Mouse (Mus musculus): Measurements from ENCODE around the gene Idua.

Idua gene

GRCm38 (mm10) chr5:108691152-108691551 is 31.0 kb downstream of the Idua start:
- no peak for DNase-seq

- peak; percentile 54 to 57 for DNase-seq
Measured at GRCm38 (mm10) chr5:108692271-108692670, 32.1 kb downstream of the Idua start, which contains the start of gene Fgfrl1. TSS of gene Fgfrl1 (plus strand) at chr5:108692382.

GRCm38 (mm10) chr5:108693872-108694288 is 33.7 kb downstream of the Idua start:
- peak; percentile 80 to 86 for DNase-seq

- DNase-seq: peak; percentile 43 to 54
Measured at GRCm38 (mm10) chr5:108694352-108695261, 34.5 kb downstream of the Idua start.

DNA sequence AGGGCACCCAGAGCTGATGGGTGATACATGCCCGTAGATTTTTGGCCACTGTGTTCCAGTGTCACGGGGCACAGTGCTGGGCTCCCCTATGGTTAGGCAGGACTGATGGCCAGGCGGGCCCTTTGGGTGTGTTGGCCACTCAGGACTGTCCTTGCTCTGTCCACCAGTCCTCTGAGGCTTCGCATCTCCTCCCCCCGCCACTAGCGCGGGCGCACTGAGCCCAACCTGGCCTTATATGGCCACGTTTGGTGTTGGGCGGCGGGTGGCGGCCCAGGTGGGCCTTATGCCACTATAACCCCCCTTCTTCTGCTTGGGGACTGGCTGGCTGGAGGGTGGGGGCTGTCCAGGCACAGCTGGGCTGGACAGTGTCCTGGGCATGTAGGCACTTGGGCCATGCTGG is 35.7 kb downstream of the Idua start:
- DNase-seq: no peak

DNA sequence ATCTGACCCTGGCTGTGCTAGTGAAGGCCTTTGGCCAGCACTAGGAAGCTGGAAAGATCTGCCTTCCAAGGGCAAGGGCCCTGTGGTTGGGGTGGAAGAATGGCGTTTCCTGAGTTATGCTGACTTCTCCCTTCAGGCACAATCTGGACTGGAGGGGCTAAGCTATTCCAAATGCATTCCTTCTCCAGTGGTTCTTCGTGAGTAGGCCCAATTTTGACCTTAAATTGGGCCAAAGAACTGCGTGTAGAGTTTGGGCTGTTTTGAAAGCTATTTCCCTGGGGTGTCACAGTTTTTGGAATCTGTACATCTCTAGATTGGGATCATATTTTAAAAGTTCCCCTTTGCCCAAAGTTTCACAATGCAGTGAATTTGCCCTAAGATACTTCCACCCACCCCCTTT is 36.4 kb downstream of the Idua start:
- no peak for DNase-seq

DNA sequence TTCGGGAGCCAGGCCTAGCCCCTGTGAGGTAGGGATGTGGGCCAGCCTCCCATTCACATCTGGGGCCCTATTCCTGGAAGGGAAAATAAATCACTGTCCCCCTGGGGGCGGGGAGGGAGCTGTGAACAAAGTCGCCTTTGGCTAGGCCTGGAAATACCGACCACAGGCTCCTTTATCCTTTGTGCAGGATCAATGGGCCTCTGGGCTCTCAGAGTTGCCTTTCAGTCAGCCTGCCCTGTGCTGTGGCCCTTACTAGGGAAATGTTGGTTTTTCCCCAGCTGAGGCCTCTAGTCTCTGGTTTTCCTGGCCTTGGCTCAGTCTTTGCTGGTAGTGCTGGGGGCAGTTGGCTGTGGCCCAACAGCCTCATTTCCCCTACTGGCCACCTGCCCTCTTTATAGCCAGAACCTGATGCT is 37.2 kb downstream of the Idua start:
- DNase-seq: peak; percentile 50 to 69

GRCm38 (mm10) chr5:108700346-108700745 is 40.2 kb downstream of the Idua start:
- no peak for DNase-seq

- no peak for DNase-seq
Measured at GRCm38 (mm10) chr5:108701341-108702021, 41.4 kb downstream of the Idua start.

GRCm38 (mm10) chr5:108703754-108704626 is 43.9 kb downstream of the Idua start:
- DNase-seq: no peak

GRCm38 (mm10) chr5:108707758-108708157 is 47.6 kb downstream of the Idua start:
- DNase-seq: no peak

- DNase-seq: no peak
Measured at GRCm38 (mm10) chr5:108708419-108708818, 48.3 kb downstream of the Idua start.

DNA sequence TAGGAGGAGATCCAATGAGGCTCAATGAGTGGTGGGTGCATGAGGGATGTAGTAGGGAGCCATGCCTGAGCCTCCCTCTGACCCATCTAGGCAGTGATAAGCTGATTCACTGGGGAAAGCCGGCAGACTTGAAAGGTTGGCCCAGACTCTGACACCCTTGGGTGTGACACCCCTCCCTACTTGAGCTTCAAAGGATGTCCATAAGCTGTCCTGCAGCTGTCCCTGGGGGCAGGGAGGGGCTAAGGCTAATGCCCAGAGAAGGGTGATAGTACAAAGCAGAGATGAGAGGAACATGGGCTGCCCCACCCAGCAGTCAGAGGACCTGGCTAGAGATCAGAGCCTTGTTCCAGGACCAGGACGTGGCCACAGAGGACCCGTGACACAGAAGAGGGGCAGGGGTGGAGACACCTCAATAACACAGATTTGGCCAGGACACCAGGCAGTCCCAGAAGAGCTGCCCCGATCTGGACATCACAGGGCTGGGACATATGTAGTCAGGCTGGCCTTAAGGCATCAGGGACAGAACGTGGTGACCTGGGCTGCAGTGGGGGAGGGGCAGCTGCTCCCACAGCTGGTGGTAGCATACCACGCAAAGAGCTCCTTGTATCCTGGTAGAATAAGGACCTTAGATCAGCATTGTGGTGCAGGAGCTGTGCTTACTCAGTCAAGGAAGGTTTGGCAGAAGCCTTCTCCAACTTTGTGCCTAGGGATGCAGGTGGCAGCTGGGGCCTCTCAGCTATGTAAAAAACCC is 49.0 kb downstream of the Idua start:
- DNase-seq: no peak

GRCm38 (mm10) chr5:108711968-108712367 is 51.8 kb downstream of the Idua start:
- DNase-seq: no peak

DNA sequence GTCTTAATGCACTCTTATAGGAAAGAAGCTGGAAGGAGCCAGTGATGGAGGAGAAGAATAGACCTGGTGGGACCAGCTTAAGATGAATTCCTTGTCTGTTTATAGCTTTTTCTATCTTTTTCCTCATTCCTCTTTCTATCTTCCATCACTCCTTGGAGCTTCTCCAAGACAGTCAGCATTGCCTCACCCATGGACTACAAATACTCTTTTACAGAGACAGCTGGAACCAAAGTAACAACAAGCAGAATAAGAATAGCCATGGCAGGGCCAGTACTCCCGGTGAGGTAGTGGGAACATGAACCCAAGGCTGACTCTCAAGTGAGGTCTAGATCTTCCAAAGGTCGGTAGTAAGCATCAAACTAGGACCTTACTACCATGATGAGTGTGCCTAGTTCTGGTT is 53.0 kb downstream of the Idua start:
- no peak for DNase-seq

DNA sequence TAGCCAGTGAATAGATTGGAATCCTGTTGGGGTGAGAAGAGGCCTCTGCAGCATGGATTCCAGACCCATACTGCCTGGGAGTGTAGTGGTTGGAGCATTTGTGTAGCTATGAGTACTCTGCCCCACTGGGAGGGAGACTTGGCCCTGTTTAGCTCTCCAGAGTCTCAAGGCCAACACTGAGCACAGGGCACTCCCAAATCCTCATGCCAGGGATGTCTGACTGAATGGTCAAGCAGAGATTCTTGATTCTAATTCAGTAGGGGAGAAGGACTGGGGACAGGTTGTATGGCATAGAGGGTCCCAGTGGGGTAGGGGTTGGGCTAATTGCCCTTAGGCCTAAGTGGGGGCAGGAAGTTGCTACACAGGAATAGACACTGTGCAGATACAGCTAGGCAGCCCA is 53.6 kb downstream of the Idua start:
- DNase-seq: peak; percentile 45 to 46

DNA sequence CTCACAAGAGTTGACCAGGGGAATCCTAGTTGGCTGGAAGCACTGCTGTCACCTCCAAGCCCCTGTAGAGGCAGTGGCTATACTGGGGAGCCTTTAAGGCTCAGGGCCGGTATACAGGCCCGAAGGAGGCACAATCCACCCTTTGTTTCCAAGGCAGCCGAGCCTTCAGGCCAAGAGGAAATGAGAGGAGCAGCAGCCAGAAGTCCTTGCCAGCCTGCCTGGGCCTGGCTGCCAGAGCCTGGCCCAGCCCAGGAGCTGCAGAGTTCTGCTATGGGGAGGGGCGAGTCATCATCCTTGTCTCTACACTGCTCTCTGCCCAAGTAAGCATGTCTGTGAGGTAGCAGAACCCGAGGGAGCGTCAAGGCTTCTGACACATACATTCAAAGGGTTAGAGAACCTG is 54.0 kb downstream of the Idua start:
- peak; percentile 76 to 81 for DNase-seq

DNA sequence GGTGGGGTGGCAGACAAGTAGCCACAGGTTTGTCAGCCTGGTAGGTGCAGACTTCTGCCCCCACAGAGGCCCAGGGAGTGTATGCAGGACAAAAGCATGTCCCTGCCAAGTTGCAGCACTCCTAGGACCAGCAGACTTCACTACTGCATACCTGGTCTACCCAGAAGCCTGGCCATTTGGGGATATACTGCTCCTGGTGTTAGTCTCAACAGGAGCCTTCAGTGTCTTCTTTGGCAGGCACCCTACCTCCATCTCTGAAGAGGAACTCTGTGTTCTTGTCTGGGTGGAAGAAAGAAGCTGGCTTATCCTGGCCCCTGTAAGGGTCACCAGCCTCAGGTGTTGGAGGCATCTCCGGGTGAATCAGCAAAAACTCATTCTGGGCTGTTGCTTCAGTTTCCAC is 55.8 kb downstream of the Idua start:
- no peak for DNase-seq

- peak; percentile 76 to 85 for DNase-seq
Measured at GRCm38 (mm10) chr5:108718051-108718450, 57.9 kb downstream of the Idua start.

DNA sequence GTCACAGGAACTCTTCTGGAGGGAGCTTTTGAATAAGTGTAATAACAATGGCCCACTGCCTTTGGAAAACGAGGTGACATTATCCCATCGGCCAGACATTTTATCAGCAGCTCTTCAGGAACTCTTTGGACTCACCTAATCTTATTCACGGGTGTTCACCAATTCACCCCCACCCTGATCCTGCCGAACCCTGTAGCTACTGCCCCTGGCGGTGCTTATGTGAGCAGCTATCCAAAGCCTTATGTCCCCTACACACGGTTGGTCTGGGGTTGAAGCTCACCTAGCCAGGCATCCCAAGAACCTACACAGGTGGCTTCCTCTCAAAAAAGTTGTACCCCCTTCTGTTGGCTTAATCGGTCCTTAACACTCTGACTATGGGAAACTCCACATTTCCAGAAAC is 59.6 kb downstream of the Idua start:
- no peak for DNase-seq

- no peak for DNase-seq
Measured at GRCm38 (mm10) chr5:108724006-108724405, 63.9 kb downstream of the Idua start.

All from cerebellum, postnatal 10 days (tissue).